Mouse (Mus musculus): ENCODE measurements around the gene Pcp2. TPM values are rescaled to one million over a fixed set of nuclear protein-coding genes. Genes with fewer than 3 reads are reported as not detected.
A peak's percentile ranks its signal among the peaks of the same experiment; 100 is the strongest.

The Pcp2 gene
- 2,128 and 2,417 TPM in 2 replicates for polyA plus RNA-seq (2012; rRNA removed)

- H3K27ac ChIP-seq (ENCODE audit: insufficient read depth, low read length): no peak within 1 kb of the TSS
- peaks cover 3% of the 10 kb centered on the region; the same call in 1 of the 2 replicates for H3K4me1 ChIP-seq (ENCODE audit: control insufficient read depth, insufficient read depth, low read length)
- no peak within 1 kb of the TSS for H3K4me3 ChIP-seq (replicated peaks; ENCODE audit: insufficient read depth, low read depth, low read length)
- no peaks in the 10 kb centered on the region for H3K27me3 ChIP-seq (ENCODE audit: control insufficient read depth, insufficient read depth, low read length)
- TF ChIP-seq CTCF (IDR thresholded peaks at IDR 0.05; ENCODE audit: borderline replicate concordance, insufficient read depth, low read depth, low read length) (no peak), POLR2A (IDR thresholded peaks at IDR 0.05; ENCODE audit: borderline replicate concordance, insufficient read depth, low read length) (no peak)
- 59% methylated on average over 1 of the region's 1 CpGs for WGBS
- DNase-seq: no peak
Measured at GRCm38 (mm10) chr8:3625445-3625844, at the start of gene Pcp2. Gene Pcp2 (minus strand): TSS chr8:3625545.

- Histone ChIP-seq H3K27me3 (ENCODE audit: control insufficient read depth, insufficient read depth, low read length) (no peaks in the 10 kb centered on the region), H3K4me3 (replicated peaks; ENCODE audit: insufficient read depth, low read depth, low read length) (no peak overlapping the region), H3K4me1 (ENCODE audit: control insufficient read depth, insufficient read depth, low read length) (peaks cover 7% of the 10 kb centered on the region), H3K27ac (ENCODE audit: insufficient read depth, low read length) (no peak overlapping the region)
- TF ChIP-seq CTCF (IDR thresholded peaks at IDR 0.05; ENCODE audit: borderline replicate concordance, insufficient read depth, low read depth, low read length) (no peak), POLR2A (IDR thresholded peaks at IDR 0.05; ENCODE audit: borderline replicate concordance, insufficient read depth, low read length) (no peak)
- DNase-seq: no peak
- 66% methylated on average over 3 of the region's 3 CpGs for WGBS
Measured at GRCm38 (mm10) chr8:3674671-3675070, 49.3 kb upstream of the Pcp2 start.

GRCm38 (mm10) chr8:3671980-3672491 is 46.7 kb upstream of the Pcp2 start, which contains the start of gene Fcor:
Gene Fcor (minus strand): TSS chr8:3672362.
- TF ChIP-seq CTCF (IDR thresholded peaks at IDR 0.05; ENCODE audit: borderline replicate concordance, insufficient read depth, low read depth, low read length) (peak; percentile 95), POLR2A (IDR thresholded peaks at IDR 0.05; ENCODE audit: borderline replicate concordance, insufficient read depth, low read length) (peak; percentile 65; the same call in 1 of the 2 replicates)
- Histone ChIP-seq H3K27me3 (ENCODE audit: control insufficient read depth, insufficient read depth, low read length) (no peaks in the 10 kb centered on the region), H3K4me1 (ENCODE audit: control insufficient read depth, insufficient read depth, low read length) (no peaks in the 10 kb centered on the region), H3K4me3 (replicated peaks; ENCODE audit: insufficient read depth, low read depth, low read length) (peak within 1 kb of the TSS; percentile 74), H3K27ac (ENCODE audit: insufficient read depth, low read length) (peak within 1 kb of the TSS; percentile 60)
- WGBS: under 1% methylated on average over 23 of the region's 23 CpGs
- peak; percentile 88 to 93 for DNase-seq

- Histone ChIP-seq H3K27me3 (ENCODE audit: control insufficient read depth, insufficient read depth, low read length) (no peaks in the 10 kb centered on the region), H3K27ac (ENCODE audit: insufficient read depth, low read length) (no peak overlapping the region), H3K4me3 (replicated peaks; ENCODE audit: insufficient read depth, low read depth, low read length) (no peak overlapping the region), H3K4me1 (ENCODE audit: control insufficient read depth, insufficient read depth, low read length) (no peaks in the 10 kb centered on the region)
- no peak for DNase-seq
- 81% methylated on average over 2 of the region's 2 CpGs for WGBS
- TF ChIP-seq CTCF (IDR thresholded peaks at IDR 0.05; ENCODE audit: borderline replicate concordance, insufficient read depth, low read depth, low read length) (no peak), POLR2A (IDR thresholded peaks at IDR 0.05; ENCODE audit: borderline replicate concordance, insufficient read depth, low read length) (no peak)
Measured at GRCm38 (mm10) chr8:3670388-3670787, 45.0 kb upstream of the Pcp2 start.

- no peak for DNase-seq
- Histone ChIP-seq H3K27ac (ENCODE audit: insufficient read depth, low read length) (no peak within 1 kb of the TSS), H3K4me1 (ENCODE audit: control insufficient read depth, insufficient read depth, low read length) (no peaks in the 10 kb centered on the region), H3K4me3 (replicated peaks; ENCODE audit: insufficient read depth, low read depth, low read length) (no peak within 1 kb of the TSS), H3K27me3 (ENCODE audit: control insufficient read depth, insufficient read depth, low read length) (no peaks in the 10 kb centered on the region)
- TF ChIP-seq POLR2A (IDR thresholded peaks at IDR 0.05; ENCODE audit: borderline replicate concordance, insufficient read depth, low read length): no peak
- no peak for TF ChIP-seq CTCF (IDR thresholded peaks at IDR 0.05; ENCODE audit: borderline replicate concordance, insufficient read depth, low read depth, low read length)
- 68% methylated on average over 6 of the region's 6 CpGs for WGBS
Measured at GRCm38 (mm10) chr8:3665507-3665906, 40.2 kb upstream of the Pcp2 start, which contains the start of gene Mcemp1. Gene Mcemp1 (plus strand): TSS chr8:3665754.

GRCm38 (mm10) chr8:3664405-3664804 is 39.1 kb upstream of the Pcp2 start:
- TF ChIP-seq CTCF (IDR thresholded peaks at IDR 0.05; ENCODE audit: borderline replicate concordance, insufficient read depth, low read depth, low read length): no peak
- TF ChIP-seq POLR2A (IDR thresholded peaks at IDR 0.05; ENCODE audit: borderline replicate concordance, insufficient read depth, low read length): no peak
- Histone ChIP-seq H3K4me1 (ENCODE audit: control insufficient read depth, insufficient read depth, low read length) (no peaks in the 10 kb centered on the region), H3K27me3 (ENCODE audit: control insufficient read depth, insufficient read depth, low read length) (no peaks in the 10 kb centered on the region), H3K27ac (ENCODE audit: insufficient read depth, low read length) (no peak overlapping the region), H3K4me3 (replicated peaks; ENCODE audit: insufficient read depth, low read depth, low read length) (no peak overlapping the region)
- DNase-seq: no peak
- WGBS: 50% methylated on average over 5 of the region's 5 CpGs

GRCm38 (mm10) chr8:3660889-3661288 is 35.5 kb upstream of the Pcp2 start:
- TF ChIP-seq POLR2A (IDR thresholded peaks at IDR 0.05; ENCODE audit: borderline replicate concordance, insufficient read depth, low read length) (no peak), CTCF (IDR thresholded peaks at IDR 0.05; ENCODE audit: borderline replicate concordance, insufficient read depth, low read depth, low read length) (no peak)
- no peaks in the 10 kb centered on the region; the same call in 1 of the 2 replicates for H3K27me3 ChIP-seq (ENCODE audit: control insufficient read depth, insufficient read depth, low read length)
- no peak for DNase-seq
- WGBS: 79% methylated on average over 8 of the region's 8 CpGs
- H3K27ac ChIP-seq (ENCODE audit: insufficient read depth, low read length): no peak overlapping the region
- no peak overlapping the region for H3K4me3 ChIP-seq (replicated peaks; ENCODE audit: insufficient read depth, low read depth, low read length)
- H3K4me1 ChIP-seq (ENCODE audit: control insufficient read depth, insufficient read depth, low read length): no peaks in the 10 kb centered on the region

- TF ChIP-seq POLR2A (IDR thresholded peaks at IDR 0.05; ENCODE audit: borderline replicate concordance, insufficient read depth, low read length) (no peak), CTCF (IDR thresholded peaks at IDR 0.05; ENCODE audit: borderline replicate concordance, insufficient read depth, low read depth, low read length) (no peak)
- DNase-seq: no peak
- Histone ChIP-seq H3K4me1 (ENCODE audit: control insufficient read depth, insufficient read depth, low read length) (no peaks in the 10 kb centered on the region), H3K4me3 (replicated peaks; ENCODE audit: insufficient read depth, low read depth, low read length) (no peak overlapping the region), H3K27me3 (ENCODE audit: control insufficient read depth, insufficient read depth, low read length) (no peaks in the 10 kb centered on the region; the same call in 1 of the 2 replicates), H3K27ac (ENCODE audit: insufficient read depth, low read length) (no peak overlapping the region)
- WGBS: 16% methylated on average over 7 of the region's 7 CpGs
Measured at GRCm38 (mm10) chr8:3656725-3657381, 31.5 kb upstream of the Pcp2 start.

Measured in cerebellum, adult 2 months (tissue).